Mouse (Mus musculus): Measurements from ENCODE around the gene Dpm2.

The Dpm2 gene

GRCm38 (mm10) chr2:32618051-32618450, 47.4 kb downstream of the Dpm2 start:
- DNase-seq = no peak

- peak; percentile 77 for DNase-seq
These were observed 50.2 kb downstream of the Dpm2 start for GRCm38 (mm10) chr2:32620682-32621516.

- DNase-seq = no peak
These were observed 50.8 kb downstream of the Dpm2 start, which contains the start of gene Ak1 for GRCm38 (mm10) chr2:32621517-32621859. Ak1 (plus strand) TSS chr2:32621758.

Data from kidney, adult 11 months (tissue).